Mouse (Mus musculus): ENCODE data around the gene Cldn34a.
"Not testable (repeated sequence)": the region's sequence is repeated elsewhere in the genome, so short reads cannot be mapped to it uniquely, and the experiment has no call there.

The Cldn34a gene

GRCm38 (mm10) chrX:152563034-152563433 is at the start of gene Cldn34a:
TSS of gene Cldn34a (plus strand) at chrX:152563334.
- no peak for DNase-seq (ENCODE audit: low read depth)

GRCm38 (mm10) chrX:152518611-152519010 is 44.5 kb upstream of the Cldn34a start:
- DNase-seq (ENCODE audit: low read depth) = not testable (repeated sequence)

GRCm38 (mm10) chrX:152545736-152546135 is 17.4 kb upstream of the Cldn34a start:
- no peak for DNase-seq (ENCODE audit: low read depth)

- no peak for DNase-seq (ENCODE audit: low read depth)
Observed at GRCm38 (mm10) chrX:152548180-152548579, 15.0 kb upstream of the Cldn34a start.

GRCm38 (mm10) chrX:152557446-152557845 is 5.7 kb upstream of the Cldn34a start:
- DNase-seq (ENCODE audit: low read depth) = no peak
